Mouse (Mus musculus): ENCODE measurements around the gene Fam129b.

GRCm38 (mm10) chr2:32890280-32890679, 14.4 kb downstream of the Fam129b start:
- TF ChIP-seq CTCF (IDR thresholded peaks at IDR 0.05; ENCODE audit: low read depth) (no peak), EP300 (IDR thresholded peaks at IDR 0.05; ENCODE audit: low read depth) (no peak)

Data from liver, embryonic 14.5 days (tissue).